Mouse (Mus musculus): ENCODE measurements around the gene Srrm4. TPM values are rescaled to one million over a fixed set of nuclear protein-coding genes. Genes with fewer than 3 reads are reported as not detected.

Srrm4 gene
- polyA plus RNA-seq, 1 experiment from 2014 or later: 0.03 TPM

DNA sequence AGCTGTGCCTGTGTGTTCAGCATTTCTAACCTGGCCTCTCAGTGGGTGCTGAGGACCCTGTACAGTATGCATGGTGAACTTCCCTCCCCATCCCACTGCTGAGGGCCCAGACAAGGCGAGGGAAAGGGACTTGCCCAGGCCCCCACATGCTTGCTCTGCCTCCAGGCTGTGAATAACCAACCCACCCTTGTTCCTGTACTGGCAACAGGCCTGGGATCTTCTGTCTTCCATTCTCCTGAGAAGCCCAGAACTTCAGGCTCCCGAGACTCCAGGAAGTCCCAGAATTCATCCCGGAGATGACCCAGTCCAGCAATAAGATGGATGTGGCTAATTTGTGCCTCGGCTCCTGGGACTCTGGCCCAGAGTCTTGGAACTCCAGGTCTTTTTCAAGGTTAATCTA is 105.5 kb downstream of the Srrm4 start:
- Histone ChIP-seq H3K27me3 (no peaks in the 10 kb centered on the region), H3K4me1 (replicated peaks) (no peaks in the 10 kb centered on the region; the same call in 1 of the 2 replicates), H3K9me3 (replicated peaks) (no peaks in the 10 kb centered on the region), H3K27ac (no peak overlapping the region), H3K4me3 (replicated peaks) (no peak overlapping the region), H3K9ac (no peak overlapping the region), H3K36me3 (no peaks in the 10 kb centered on the region), H3K4me2 (no peak overlapping the region)
- DNase-seq: no peak
- no peak for ATAC-seq (ENCODE audit: low read depth)
- WGBS (ENCODE audit: insufficient replicate concordance): 42% methylated on average over 4 of the region's 4 CpGs

DNA sequence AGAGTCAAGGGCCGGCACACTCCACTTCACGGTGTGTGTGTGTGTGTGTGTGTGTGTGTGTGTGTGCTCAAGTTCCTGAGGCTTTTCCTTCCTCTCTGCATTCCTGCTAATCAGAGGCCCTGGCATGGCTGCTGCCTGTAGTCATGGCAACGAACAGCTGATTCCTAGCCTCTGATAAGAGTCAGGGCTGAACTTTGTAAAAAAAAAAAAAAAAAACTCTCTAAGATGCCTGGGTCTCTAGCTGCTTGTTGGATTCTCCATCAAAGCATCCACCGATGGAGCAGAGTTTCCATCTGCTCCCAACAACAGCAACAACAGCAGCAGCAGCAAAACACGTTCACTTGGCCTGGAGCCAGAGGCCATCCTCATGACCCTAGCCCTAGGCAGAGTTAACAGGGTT is 106.5 kb downstream of the Srrm4 start:
- H3K27me3 ChIP-seq: no peaks in the 10 kb centered on the region
- H3K9me3 ChIP-seq (replicated peaks): no peaks in the 10 kb centered on the region
- H3K27ac ChIP-seq: no peak overlapping the region
- 6% methylated on average over 5 of the region's 5 CpGs for WGBS (ENCODE audit: insufficient replicate concordance)
- DNase-seq (no peak), ATAC-seq (ENCODE audit: low read depth) (no peak)
- H3K4me2 ChIP-seq: no peak overlapping the region
- H3K36me3 ChIP-seq: no peaks in the 10 kb centered on the region
- H3K4me1 ChIP-seq (replicated peaks): no peaks in the 10 kb centered on the region; the same call in 1 of the 2 replicates
- H3K4me3 ChIP-seq (replicated peaks): no peak overlapping the region
- no peak overlapping the region for H3K9ac ChIP-seq

- Histone ChIP-seq H3K36me3 (no peaks in the 10 kb centered on the region), H3K4me1 (replicated peaks) (no peaks in the 10 kb centered on the region; the same call in 1 of the 2 replicates), H3K9ac (no peak overlapping the region), H3K9me3 (replicated peaks) (no peaks in the 10 kb centered on the region), H3K4me2 (no peak overlapping the region), H3K27ac (no peak overlapping the region), H3K27me3 (no peaks in the 10 kb centered on the region), H3K4me3 (replicated peaks) (no peak overlapping the region)
- DNase-seq (no peak), ATAC-seq (ENCODE audit: low read depth) (no peak)
- 79% methylated on average over 9 of the region's 9 CpGs for WGBS (ENCODE audit: insufficient replicate concordance)
These were observed 107.4 kb downstream of the Srrm4 start for GRCm38 (mm10) chr5:116484236-116484635.

DNA sequence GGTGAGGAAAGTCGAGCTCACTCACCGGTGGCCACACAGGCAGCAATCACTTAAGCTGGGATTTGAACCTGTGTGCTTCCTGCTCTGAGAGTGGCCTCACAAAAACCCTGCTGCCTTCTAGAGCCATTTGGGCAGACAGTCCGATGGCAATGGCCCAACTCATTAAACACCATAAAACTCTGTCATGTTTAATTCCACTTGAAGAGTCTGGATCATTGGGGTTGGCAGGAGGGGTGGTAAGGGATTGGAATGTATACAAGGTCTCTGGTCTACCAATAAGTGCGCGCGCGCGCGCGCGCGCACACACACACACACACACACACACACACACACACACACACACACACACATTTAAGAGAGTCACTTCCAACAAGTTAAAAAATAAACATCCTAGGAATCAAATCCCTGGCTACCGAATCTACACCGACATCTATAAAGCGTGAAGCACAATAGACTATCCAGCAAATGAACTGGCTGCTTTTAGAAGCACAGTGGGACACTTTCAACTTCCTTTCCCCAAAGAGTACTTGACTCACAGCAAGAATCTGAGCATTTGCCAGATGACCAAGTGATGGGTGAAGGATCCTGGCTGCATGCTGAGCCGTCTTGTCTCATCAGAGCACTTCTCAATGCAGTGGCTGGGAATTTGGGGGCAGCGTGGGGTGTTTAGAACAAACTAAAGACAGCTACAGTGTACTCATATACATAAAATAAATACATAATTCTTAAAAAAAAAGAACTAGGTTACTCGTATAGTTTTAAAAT is 112.8 kb downstream of the Srrm4 start:
- H3K4me3 ChIP-seq (replicated peaks): no peak overlapping the region
- 73% methylated on average over 17 of the region's 18 CpGs for WGBS (ENCODE audit: insufficient replicate concordance)
- no peaks in the 10 kb centered on the region for H3K4me1 ChIP-seq (replicated peaks)
- no peaks in the 10 kb centered on the region for H3K9me3 ChIP-seq (replicated peaks)
- no peak overlapping the region for H3K4me2 ChIP-seq
- no peak overlapping the region for H3K9ac ChIP-seq
- no peak overlapping the region for H3K27ac ChIP-seq
- H3K36me3 ChIP-seq: no peaks in the 10 kb centered on the region
- H3K27me3 ChIP-seq: no peaks in the 10 kb centered on the region
- ATAC-seq (ENCODE audit: low read depth): no peak
- DNase-seq: no peak

DNA sequence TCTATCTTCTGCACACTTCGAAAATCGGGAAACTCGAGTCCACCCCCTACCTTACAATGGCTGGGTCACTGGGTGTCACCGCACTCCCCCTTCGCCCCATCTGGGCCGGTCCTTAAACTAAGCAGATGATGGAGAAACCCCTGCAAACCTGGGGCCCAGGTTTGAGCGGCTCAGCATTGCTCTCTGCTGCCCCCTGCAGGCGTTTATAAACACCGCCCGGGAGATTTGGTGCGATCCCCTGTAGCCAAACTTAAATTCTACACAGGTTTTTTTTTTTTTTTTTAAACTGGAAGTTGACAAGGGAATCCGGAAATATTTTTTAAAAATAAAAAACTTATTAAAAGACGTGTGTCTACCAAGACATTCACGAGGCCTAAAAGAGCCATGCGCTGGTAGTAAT is 115.6 kb downstream of the Srrm4 start:
- Histone ChIP-seq H3K36me3 (no peaks in the 10 kb centered on the region), H3K9me3 (replicated peaks) (no peaks in the 10 kb centered on the region), H3K4me3 (replicated peaks) (no peak overlapping the region), H3K9ac (no peak overlapping the region), H3K4me1 (replicated peaks) (no peaks in the 10 kb centered on the region), H3K27ac (no peak overlapping the region), H3K27me3 (no peaks in the 10 kb centered on the region), H3K4me2 (no peak overlapping the region)
- ATAC-seq (ENCODE audit: low read depth) (no peak), DNase-seq (no peak)
- whole genome bisulfite sequencing (ENCODE audit: insufficient replicate concordance): 9% methylated on average over 15 of the region's 15 CpGs

DNA sequence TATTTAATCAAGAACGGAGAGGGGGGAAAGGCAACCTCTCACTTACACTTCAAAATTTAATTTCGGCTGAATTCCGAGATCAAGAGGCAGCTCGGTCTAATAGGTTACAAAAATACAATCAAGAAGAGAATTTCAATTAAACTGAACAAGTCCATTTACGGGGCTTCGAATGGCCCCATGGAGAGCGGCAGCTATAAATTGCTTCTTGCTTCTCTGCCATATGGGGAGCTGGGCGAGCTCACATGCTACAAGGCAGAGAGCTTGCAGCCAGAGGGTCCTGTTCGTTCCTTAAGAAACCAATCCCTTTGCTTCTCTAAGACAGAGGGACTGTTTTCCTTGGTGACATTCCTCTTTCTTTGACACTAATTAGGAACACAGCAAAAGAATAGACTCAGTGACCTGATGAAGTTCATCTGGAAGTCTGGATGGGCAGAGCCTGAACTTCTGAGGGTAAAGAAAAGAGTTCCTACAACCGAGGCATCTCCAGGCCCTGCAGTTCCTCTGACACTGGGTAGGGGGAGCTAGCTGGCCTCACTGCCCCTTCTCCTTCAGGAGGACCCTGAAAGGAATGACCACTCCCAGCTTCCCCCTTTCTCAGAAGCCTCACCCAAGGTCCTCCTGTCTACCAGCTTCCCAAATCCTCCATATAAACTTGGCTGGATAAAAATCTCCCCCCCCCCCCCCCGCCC is 130.1 kb downstream of the Srrm4 start:
- H3K36me3 ChIP-seq: no peaks in the 10 kb centered on the region
- no peak overlapping the region for H3K9ac ChIP-seq
- no peaks in the 10 kb centered on the region for H3K4me1 ChIP-seq (replicated peaks)
- ATAC-seq (ENCODE audit: low read depth) (no peak), DNase-seq (no peak)
- H3K27me3 ChIP-seq: no peaks in the 10 kb centered on the region
- no peak overlapping the region for H3K4me2 ChIP-seq
- no peaks in the 10 kb centered on the region for H3K9me3 ChIP-seq (replicated peaks)
- 59% methylated on average over 11 of the region's 11 CpGs for WGBS (ENCODE audit: insufficient replicate concordance)
- no peak overlapping the region for H3K27ac ChIP-seq
- H3K4me3 ChIP-seq (replicated peaks): no peak overlapping the region

DNA sequence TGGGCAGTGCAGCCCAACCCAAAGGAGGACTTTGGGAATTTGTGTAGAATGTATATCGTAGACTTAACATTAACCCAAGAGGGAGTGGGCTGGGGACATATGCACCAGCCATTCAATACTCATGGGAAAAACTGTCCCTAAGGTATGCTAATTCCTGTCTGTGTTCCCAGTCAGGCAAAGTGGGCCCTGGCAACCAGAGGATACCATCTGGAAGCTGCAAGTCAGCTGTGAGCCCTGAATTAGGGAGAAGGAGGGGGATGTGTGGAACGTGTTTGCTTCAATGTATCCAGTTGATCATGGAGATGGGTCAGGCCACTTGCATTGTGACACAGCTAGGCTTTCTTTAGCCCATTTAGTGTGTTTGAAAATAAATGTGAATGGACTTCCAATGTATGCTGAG is 131.6 kb downstream of the Srrm4 start:
- 66% methylated on average over 2 of the region's 2 CpGs for WGBS (ENCODE audit: insufficient replicate concordance)

DNA sequence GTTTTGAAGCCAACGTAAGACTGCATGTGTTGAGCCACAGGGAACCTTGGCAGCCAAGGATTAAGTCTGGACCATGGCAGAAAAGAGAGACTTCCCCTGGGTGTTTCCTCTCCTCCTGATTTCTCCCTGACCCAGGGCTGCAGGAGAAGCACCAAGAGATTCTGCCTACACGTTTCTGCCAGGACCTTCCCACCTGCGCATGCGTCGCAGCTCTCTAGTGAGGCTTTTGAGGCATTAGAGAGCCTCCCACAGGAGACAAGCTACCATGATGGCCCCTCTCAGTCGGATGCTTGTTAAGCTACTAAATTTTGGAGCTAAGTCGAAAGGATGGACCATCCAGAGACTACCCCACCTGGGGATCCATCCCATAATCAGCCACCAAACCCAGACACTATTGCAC is 133.8 kb downstream of the Srrm4 start:
- no peak overlapping the region for H3K27ac ChIP-seq
- no peak overlapping the region for H3K4me2 ChIP-seq
- H3K36me3 ChIP-seq: no peaks in the 10 kb centered on the region
- no peaks in the 10 kb centered on the region for H3K27me3 ChIP-seq
- H3K4me1 ChIP-seq (replicated peaks): no peaks in the 10 kb centered on the region
- DNase-seq (no peak), ATAC-seq (ENCODE audit: low read depth) (no peak)
- no peaks in the 10 kb centered on the region for H3K9me3 ChIP-seq (replicated peaks)
- H3K4me3 ChIP-seq (replicated peaks): no peak overlapping the region
- 65% methylated on average over 7 of the region's 7 CpGs for WGBS (ENCODE audit: insufficient replicate concordance)
- H3K9ac ChIP-seq: no peak overlapping the region

More for the DNA sequence above, 131.6 kb downstream of the Srrm4 start:
- no peak for DNase-seq
- ATAC-seq (ENCODE audit: low read depth): no peak
- no peak overlapping the region for H3K9ac ChIP-seq
- no peaks in the 10 kb centered on the region for H3K4me1 ChIP-seq (replicated peaks)
- no peak overlapping the region for H3K27ac ChIP-seq
- no peaks in the 10 kb centered on the region for H3K36me3 ChIP-seq
- no peak overlapping the region for H3K4me2 ChIP-seq
- H3K27me3 ChIP-seq: no peaks in the 10 kb centered on the region
- no peaks in the 10 kb centered on the region for H3K9me3 ChIP-seq (replicated peaks)
- H3K4me3 ChIP-seq (replicated peaks): no peak overlapping the region

- Histone ChIP-seq H3K4me3 (replicated peaks) (no peak overlapping the region), H3K27ac (no peak overlapping the region), H3K27me3 (no peaks in the 10 kb centered on the region), H3K4me1 (replicated peaks) (no peaks in the 10 kb centered on the region), H3K9ac (no peak overlapping the region), H3K4me2 (no peak overlapping the region), H3K36me3 (no peaks in the 10 kb centered on the region), H3K9me3 (replicated peaks) (no peaks in the 10 kb centered on the region)
- 26% methylated on average over 10 of the region's 10 CpGs for WGBS (ENCODE audit: insufficient replicate concordance)
- no peak for ATAC-seq (ENCODE audit: low read depth)
- no peak for DNase-seq
These were observed 134.7 kb downstream of the Srrm4 start for GRCm38 (mm10) chr5:116456796-116457515.

DNA sequence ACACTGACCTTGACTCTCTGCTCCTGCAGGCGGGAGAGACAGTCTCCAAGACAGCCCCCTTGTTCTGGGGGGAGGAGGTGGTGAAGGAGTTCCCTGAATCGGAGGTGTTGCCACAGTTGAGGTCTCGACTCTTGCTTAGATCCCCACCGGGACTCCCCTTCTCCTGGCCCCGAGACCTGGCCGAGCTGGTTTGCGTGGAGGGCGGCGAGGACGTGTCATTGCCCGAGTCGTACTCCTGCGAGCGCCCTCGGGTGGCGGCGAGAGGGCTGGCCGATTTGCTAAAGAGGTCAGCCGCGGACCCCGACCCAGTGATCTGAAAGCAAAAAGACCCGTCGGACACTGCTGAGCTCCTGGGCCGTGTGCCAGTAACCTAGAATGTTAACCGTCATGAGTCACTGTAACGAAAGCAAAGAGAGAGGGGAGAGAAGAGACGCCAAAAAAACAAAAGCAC is 138.2 kb downstream of the Srrm4 start:
- Histone ChIP-seq H3K9ac (no peak overlapping the region), H3K4me3 (replicated peaks) (peak overlapping the region; percentile 27; the same call in 1 of the 2 replicates), H3K27me3 (peaks cover 9% of the 10 kb centered on the region; the same call in 1 of the 2 replicates), H3K27ac (no peak overlapping the region), H3K4me1 (replicated peaks) (no peaks in the 10 kb centered on the region), H3K36me3 (no peaks in the 10 kb centered on the region), H3K9me3 (replicated peaks) (no peaks in the 10 kb centered on the region), H3K4me2 (peak overlapping the region; percentile 42)
- ATAC-seq (ENCODE audit: low read depth) (no peak), DNase-seq (peak; percentile 8)
- 3% methylated on average over 27 of the region's 27 CpGs for WGBS (ENCODE audit: insufficient replicate concordance)

DNA sequence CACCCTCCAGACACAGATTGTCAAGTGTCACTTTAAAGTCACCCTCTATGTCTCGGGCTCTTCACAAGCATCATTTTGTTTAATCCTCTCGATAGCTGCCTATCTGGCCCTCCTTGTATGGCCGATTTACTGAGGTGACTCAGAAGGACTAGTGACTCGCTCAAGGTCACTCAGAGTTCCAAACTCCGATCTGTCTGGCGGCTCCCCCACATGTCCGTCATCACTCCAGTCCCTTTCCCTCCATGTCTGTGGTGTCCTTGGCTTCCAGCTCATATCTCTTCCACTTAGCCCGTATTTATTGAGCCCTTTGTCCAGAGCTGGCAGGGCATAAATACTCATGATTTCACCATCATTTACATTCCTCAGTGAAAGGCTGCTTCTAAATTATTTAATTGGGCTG is 140.7 kb downstream of the Srrm4 start:
- Histone ChIP-seq H3K4me3 (replicated peaks) (no peak overlapping the region), H3K4me1 (replicated peaks) (no peaks in the 10 kb centered on the region), H3K9ac (no peak overlapping the region), H3K4me2 (no peak overlapping the region), H3K27ac (no peak overlapping the region), H3K9me3 (replicated peaks) (no peaks in the 10 kb centered on the region), H3K36me3 (no peaks in the 10 kb centered on the region), H3K27me3 (peaks cover 18% of the 10 kb centered on the region; the same call in 1 of the 2 replicates)
- 59% methylated on average over 8 of the region's 8 CpGs for WGBS (ENCODE audit: insufficient replicate concordance)
- ATAC-seq (ENCODE audit: low read depth): no peak
- DNase-seq: no peak

All from liver, embryonic 13.5 days (tissue).